Mouse (Mus musculus) ES-E14 (cell line): ENCODE measurements around the gene Ccdc181. TPM values are rescaled to one million over a fixed set of nuclear protein-coding genes. Genes with fewer than 3 reads are reported as not detected.

Experiments
- DNase-seq: peaks from one replicate; pipeline ENCODE4 v3.0.0-alpha.2; 2013; ENCODE audit warnings: low read depth, low spot score
- H3K27ac ChIP-seq: 2 replicates; pipeline ENCODE4 v1.5.1; 2012; ENCODE audit warnings: low read depth, mild to moderate bottlenecking, low read length, moderate library complexity, mixed read lengths; ENCODE audit not compliant: poor library complexity, insufficient read depth, severe bottlenecking
- H3K36me3 ChIP-seq: 2 replicates; pipeline ENCODE4 v1.6.1; 2012; ENCODE audit warnings: mild to moderate bottlenecking, low read length, moderate library complexity, mixed read lengths; ENCODE audit not compliant: control insufficient read depth, poor library complexity, insufficient read depth, severe bottlenecking
- H3K4me1 ChIP-seq, 2 experiments: fragments of 150-350 bp in 1 of 2; sonication (generic) in 1 of 2; 2 replicates each; pipeline ENCODE4 v1.6.1; 2012; ENCODE audit warnings: low read length in 2 of 2, mild to moderate bottlenecking in 1 of 2, mixed read lengths in 1 of 2; ENCODE audit not compliant: control insufficient read depth in 2 of 2, insufficient read depth in 2 of 2, poor library complexity in 1 of 2
- H3K4me3 ChIP-seq, 2 experiments: fragments of 150-350 bp in 1 of 2; sonication (generic) in 1 of 2; 2 replicates each; pipeline ENCODE4 v1.5.1; 2012; ENCODE audit warnings: low read length in 2 of 2, low read depth in 1 of 2, mild to moderate bottlenecking in 1 of 2, mixed read lengths in 1 of 2; ENCODE audit not compliant: insufficient read depth in 1 of 2, poor library complexity in 1 of 2, severe bottlenecking in 1 of 2
- H3K9ac ChIP-seq: 2 replicates; pipeline ENCODE4 v1.6.1; 2012; ENCODE audit warnings: low read depth, mild to moderate bottlenecking, low read length, mixed read lengths; ENCODE audit not compliant: poor library complexity, insufficient read depth, severe bottlenecking
- H3K9me3 ChIP-seq: fragments of 150-350 bp; sonication (generic); 2 replicates; pipeline ENCODE4 v1.6.1; 2012; ENCODE audit warnings: low read depth, mild to moderate bottlenecking, low read length; ENCODE audit not compliant: control insufficient read depth, insufficient read depth
- CHD2 ChIP-seq: IDR thresholded peaks from 2 replicates; pipeline ENCODE4 v1.6.1; 2014; ENCODE audit warnings: mild to moderate bottlenecking, low read depth, low read length, inconsistent platforms
- HCFC1 ChIP-seq: IDR thresholded peaks from 2 replicates; pipeline ENCODE4 v1.6.1; 2012; ENCODE audit warnings: low read length, inconsistent platforms, borderline replicate concordance; ENCODE audit not compliant: insufficient read depth
- MAFK ChIP-seq: IDR thresholded peaks from 2 replicates; pipeline ENCODE4 v1.6.1; 2014; ENCODE audit warnings: mild to moderate bottlenecking, low read depth, low read length, inconsistent platforms; ENCODE audit not compliant: insufficient read depth
- ZC3H11A ChIP-seq: IDR thresholded peaks from 2 replicates; pipeline ENCODE4 v1.6.1; 2012; ENCODE audit warnings: low read depth, mild to moderate bottlenecking, inconsistent platforms, low read length, borderline replicate concordance
- ZNF384 ChIP-seq: IDR thresholded peaks from 2 replicates; pipeline ENCODE4 v1.6.1; 2012; ENCODE audit warnings: low read depth, low read length, inconsistent platforms
- in situ Hi-C, 2 experiments: fragments of 600-800 bp; cut with MboI; formaldehyde crosslinking; loops; one replicate each; pipeline ENCODE4 v1.15.1; 2025; ENCODE audit warnings: low sequenced_read_pairs in 2 of 2, inconsistent platforms in 1 of 2; ENCODE audit not compliant: unreplicated experiment in 2 of 2
- total RNA-seq: library from RNA; depleted of rRNA; stranded (reverse); fragments of 300-350 nt; gene quantifications from 2 replicates; pipeline ENCODE4 v1.2.3, GENCODE M21; 2012

Ccdc181 gene
- total RNA-seq, 1 experiment, result 4.1 TPM

- Histone ChIP-seq H3K9ac (no peak overlapping the region), H3K9me3 (no peaks in the 10 kb centered on the region), H3K36me3 (no peaks in the 10 kb centered on the region; the same call in none of the 2 replicates), H3K27ac (no peak overlapping the region), H3K4me1 (peaks cover 0 to 8% of the 10 kb centered on the region in 2 experiments; a peak in 1 of 4 replicates), H3K4me3 (no peak overlapping the region)
- DNase-seq, result no peak
- TF ChIP-seq ZC3H11A (no peak), HCFC1 (no peak), MAFK (no peak), ZNF384 (no peak), CHD2 (no peak)
- in situ Hi-C loops, result no loop called here
Measured at GRCm38 (mm10) chr1:164317261-164317660, 41.9 kb downstream of the Ccdc181 start.

GRCm38 (mm10) chr1:164318474-164318873 lies 43.1 kb downstream of the Ccdc181 start:
- in situ Hi-C loops, result no loop called here
- Histone ChIP-seq H3K27ac (no peak overlapping the region), H3K9me3 (no peaks in the 10 kb centered on the region), H3K4me3 (no peak overlapping the region), H3K9ac (no peak overlapping the region), H3K4me1 (peaks cover 0 to 9% of the 10 kb centered on the region in 2 experiments; a peak in 1 of 4 replicates), H3K36me3 (no peaks in the 10 kb centered on the region; the same call in 1 of the 2 replicates)
- no peak for DNase-seq
- no peak for TF ChIP-seq CHD2

- H3K27ac ChIP-seq, result 0 out of 2 replicates have a peak overlapping the region, but pooled peaks have one; percentile 1
- H3K9ac ChIP-seq, result no peak overlapping the region
- H3K9me3 ChIP-seq, result no peaks in the 10 kb centered on the region
- in situ Hi-C loops, result no loop called here
- no peaks in the 10 kb centered on the region; the same call in 1 of the 2 replicates for H3K36me3 ChIP-seq
- peaks cover 0 to 9% of the 10 kb centered on the region in 2 experiments; a peak in 1 of 4 replicates for H3K4me1 ChIP-seq
- DNase-seq, result no peak
- no peak for TF ChIP-seq MAFK
- TF ChIP-seq ZC3H11A, result no peak
- TF ChIP-seq CHD2, result no peak
- TF ChIP-seq HCFC1, result no peak
- no peak for TF ChIP-seq ZNF384
- H3K4me3 ChIP-seq, result no peak overlapping the region
Measured at GRCm38 (mm10) chr1:164319542-164320140, 44.3 kb downstream of the Ccdc181 start.

- DNase-seq, result no peak
- Histone ChIP-seq H3K4me1 (peaks cover 0 to 8% of the 10 kb centered on the region in 2 experiments; a peak in 1 of 4 replicates), H3K27ac (no peak overlapping the region), H3K9me3 (no peaks in the 10 kb centered on the region), H3K4me3 (no peak overlapping the region), H3K9ac (no peak overlapping the region), H3K36me3 (no peaks in the 10 kb centered on the region; the same call in 1 of the 2 replicates)
- in situ Hi-C loops, result no loop called here
- TF ChIP-seq ZC3H11A (no peak), MAFK (no peak), HCFC1 (no peak), ZNF384 (no peak), CHD2 (no peak)
Measured at GRCm38 (mm10) chr1:164320731-164321130, 45.3 kb downstream of the Ccdc181 start.
